ENCODE assay signal across 36 mouse cellular contexts in genomic region chr7:43824199-43824598, GRCm38 (mm10). TPM values are rescaled to one million over a fixed set of nuclear protein-coding genes. Genes with fewer than 3 reads are reported as not detected.
"Had no signal": no experiment of that assay in that cellular context is flagged by ENCODE, and none has a peak within 500 bp of the region (broad histone marks: within the 10 kb centered on the region; RNA-seq: fewer than 3 reads in every experiment).

Klk6 (plus strand) TSS chr7:43824499.

- H3K27ac ChIP-seq: hindbrain, embryonic 13.5 days; hindbrain, embryonic 15.5 days; hindbrain, postnatal 0 days; kidney, embryonic 15.5 days; kidney, postnatal 0 days; limb, embryonic 13.5 days; limb, embryonic 15.5 days; liver, embryonic 12.5 days; liver, embryonic 14.5 days had no signal

- ATAC-seq: hindbrain, postnatal 0 days; intestine, embryonic 16.5 days; liver, embryonic 12.5 days had no signal

- H3K4me3 ChIP-seq: heart, embryonic 12.5 days; hindbrain, embryonic 13.5 days; hindbrain, embryonic 15.5 days; kidney, embryonic 15.5 days; limb, embryonic 13.5 days; limb, embryonic 15.5 days; liver, embryonic 12.5 days had no signal

- H3K9me3 ChIP-seq: heart, embryonic 12.5 days; hindbrain, embryonic 13.5 days; hindbrain, embryonic 15.5 days; kidney, embryonic 15.5 days; limb, embryonic 13.5 days; limb, embryonic 15.5 days; liver, embryonic 12.5 days had no signal

- DNase-seq: gastrocnemius, postnatal 14 days; gastrocnemius, postnatal 36 days; heart, adult 18-20 months; heart, postnatal 10 days; kidney, adult 11 months; kidney, adult 2 months; kidney, adult 9 months; kidney, postnatal 14 days; kidney, postnatal 36 days; layer of hippocampus, adult 9-11 months; layer of hippocampus, postnatal 36 days; left cerebral cortex, postnatal 4 days had no signal

- H3K4me1 ChIP-seq: heart, embryonic 12.5 days; hindbrain, embryonic 13.5 days; hindbrain, embryonic 15.5 days; kidney, embryonic 15.5 days; limb, embryonic 13.5 days; limb, embryonic 15.5 days; liver, embryonic 12.5 days had no signal

- H3K9ac ChIP-seq: heart, embryonic 12.5 days; hindbrain, embryonic 13.5 days; hindbrain, embryonic 15.5 days; kidney, embryonic 15.5 days; limb, embryonic 13.5 days; limb, embryonic 15.5 days; liver, embryonic 12.5 days; liver, embryonic 14.5 days had no signal

- H3K4me2 ChIP-seq: heart, embryonic 12.5 days; hindbrain, embryonic 13.5 days; hindbrain, embryonic 15.5 days; kidney, embryonic 15.5 days; limb, embryonic 13.5 days; limb, embryonic 15.5 days; liver, embryonic 12.5 days had no signal

- H3K36me3 ChIP-seq: heart, embryonic 12.5 days; hindbrain, embryonic 13.5 days; hindbrain, embryonic 15.5 days; kidney, embryonic 15.5 days; limb, embryonic 13.5 days; limb, embryonic 15.5 days; liver, embryonic 12.5 days had no signal

- H3K27me3 ChIP-seq: heart, embryonic 12.5 days; hindbrain, embryonic 13.5 days; hindbrain, embryonic 15.5 days; kidney, embryonic 15.5 days; limb, embryonic 13.5 days; limb, embryonic 15.5 days; liver, embryonic 12.5 days had no signal

RNA-seq across cellular contexts. Expression of gene Klk6, which starts in this region (rescaled TPM):
- total RNA-seq: gastrocnemius, adult 18-20 months; gastrocnemius, adult 8-10 months; gastrocnemius, postnatal 14 days; gastrocnemius, postnatal 36 days; heart, adult 18-20 months; heart, adult 8-10 months; heart, postnatal 10 days; heart, postnatal 25 days; hematopoietic stem cell, adult 5-6 weeks; hindbrain, postnatal 0 days; layer of hippocampus, postnatal 14 days; left cerebral cortex, postnatal 10 days; left cerebral cortex, postnatal 4 days; liver, adult 2 months had no signal
- polyA plus RNA-seq: gonadal fat pad, adult 2 months; heart, embryonic 12.5 days; heart, embryonic 14.5 days; heart, embryonic 16.5 days; hindbrain, embryonic 11.5 days; hindbrain, embryonic 13.5 days; hindbrain, embryonic 15.5 days; hindbrain, postnatal 0 days; intestine, embryonic 16.5 days; kidney, adult 2 months; kidney, postnatal 0 days; large intestine, adult 2 months; limb, embryonic 13.5 days; liver, adult 2 months; liver, embryonic 12.5 days; liver, embryonic 14.5 days had no signal
